Mouse (Mus musculus) MEL (cell line): ENCODE measurements at regions not wholly inside any gene's neighbourhood (a gene's known extent, or its start where the extent isn't known, plus 50 kb on each side); places are given as distances from the start of the nearest gene placed in this dataset.

Source experiments
- DNase-seq: peaks from one replicate; pipeline ENCODE4 v3.0.0; 2011; ENCODE audit warnings: low read depth, low spot score
- H3K27ac ChIP-seq: 2 replicates; pipeline ENCODE4 v1.5.1; 2012; ENCODE audit warnings: low read depth, mild to moderate bottlenecking, control low read depth, low read length, moderate library complexity; ENCODE audit not compliant: control insufficient read depth
- H3K27me3 ChIP-seq, 2 experiments: fragments of 150-350 bp in 1 of 2; sonication (generic) in 1 of 2; 2 replicates each; pipeline ENCODE4 v1.6.1; 2012; ENCODE audit warnings: low read length in 2 of 2, mild to moderate bottlenecking in 2 of 2, improper control_type of control experiment in 1 of 2, moderate library complexity in 1 of 2; ENCODE audit not compliant: insufficient read depth in 2 of 2, control insufficient read depth in 1 of 2
- H3K36me3 ChIP-seq, 2 experiments: 2 replicates each; pipeline ENCODE4 v1.6.1; 2012 to 2014; ENCODE audit warnings: low read length in 2 of 2, improper control_type of control experiment in 1 of 2, inconsistent platforms in 1 of 2, mild to moderate bottlenecking in 1 of 2; ENCODE audit not compliant: insufficient read depth in 2 of 2, control insufficient read depth in 1 of 2
- H3K4me1 ChIP-seq, 2 experiments: fragments of 150-350 bp in 1 of 2; sonication (generic) in 1 of 2; 2 replicates each; pipeline ENCODE4 v1.6.1; 2012; ENCODE audit warnings: low read length in 2 of 2, improper control_type of control experiment in 1 of 2, mild to moderate bottlenecking in 1 of 2; ENCODE audit not compliant: insufficient read depth in 2 of 2, control insufficient read depth in 1 of 2
- H3K4me3 ChIP-seq, 2 experiments: fragments of 150-350 bp in 1 of 2; sonication (generic) in 1 of 2; 2 replicates each; pipeline ENCODE4 v1.5.1; 2012; ENCODE audit warnings: low read depth in 2 of 2, low read length in 2 of 2, mild to moderate bottlenecking in 2 of 2, moderate library complexity in 2 of 2, control low read depth in 1 of 2, improper control_type of control experiment in 1 of 2; ENCODE audit not compliant: control insufficient read depth in 1 of 2, insufficient read depth in 1 of 2
- H3K79me2 ChIP-seq: 2 replicates; pipeline ENCODE4 v1.6.1; 2012; ENCODE audit warnings: mild to moderate bottlenecking, low read length, moderate library complexity; ENCODE audit not compliant: control insufficient read depth, poor library complexity, insufficient read depth
- H3K9ac ChIP-seq: 2 replicates; pipeline ENCODE4 v1.6.1; 2012; ENCODE audit warnings: low read depth, mild to moderate bottlenecking, control low read depth, low read length, moderate library complexity; ENCODE audit not compliant: control insufficient read depth, poor library complexity, severe bottlenecking
- H3K9me3 ChIP-seq: fragments of 150-350 bp; sonication (generic); replicated peaks from 2 replicates; pipeline ENCODE4 v1.6.1; 2012; ENCODE audit warnings: mild to moderate bottlenecking, low read length, improper control_type of control experiment, moderate library complexity; ENCODE audit not compliant: insufficient read depth
- BHLHE40 ChIP-seq: IDR thresholded peaks from 2 replicates; pipeline ENCODE4 v1.6.1; 2012; ENCODE audit warnings: low read depth, mild to moderate bottlenecking, inconsistent platforms, low read length, improper control_type of control experiment, borderline replicate concordance
- CHD2 ChIP-seq: IDR thresholded peaks from 2 replicates; pipeline ENCODE4 v1.6.1; 2011; ENCODE audit warnings: low read length, improper control_type of control experiment
- CTCF ChIP-seq, 3 experiments: IDR thresholded peaks in 2 of 3; conservative IDR thresholded peaks in 1 of 3; 2 replicates each; pipeline ENCODE4 v1.5.1; 2011 to 2012; ENCODE audit warnings: low read length in 3 of 3, low read depth in 2 of 3, mild to moderate bottlenecking in 2 of 3, improper control_type of control experiment in 1 of 3, inconsistent platforms in 1 of 3, mixed read lengths in 1 of 3, moderate library complexity in 1 of 3; ENCODE audit not compliant: control insufficient read depth in 1 of 3, insufficient read depth in 1 of 3, poor library complexity in 1 of 3, severe bottlenecking in 1 of 3
- E2F4 ChIP-seq: IDR thresholded peaks from 2 replicates; pipeline ENCODE4 v1.6.1; 2011; ENCODE audit warnings: low read depth, low read length, improper control_type of control experiment, borderline replicate concordance
- GABPA ChIP-seq: IDR thresholded peaks from 2 replicates; pipeline ENCODE4 v1.6.1; 2012; ENCODE audit warnings: low read depth, mild to moderate bottlenecking, inconsistent platforms, low read length, improper control_type of control experiment, moderate library complexity
- GATA1 ChIP-seq: IDR thresholded peaks from 2 replicates; pipeline ENCODE4 v1.6.1; 2011; ENCODE audit warnings: low read depth, low read length, improper control_type of control experiment
- JUND ChIP-seq: IDR thresholded peaks from 2 replicates; pipeline ENCODE4 v1.6.1; 2011; ENCODE audit warnings: low read depth, mild to moderate bottlenecking, improper control_type of control experiment, low read length
- MAFK ChIP-seq: IDR thresholded peaks from 2 replicates; pipeline ENCODE4 v1.6.1; 2011; ENCODE audit warnings: low read depth, mild to moderate bottlenecking, low read length, improper control_type of control experiment, borderline replicate concordance
- MAX ChIP-seq: IDR thresholded peaks from 2 replicates; pipeline ENCODE4 v1.6.1; 2011; ENCODE audit warnings: low read length, improper control_type of control experiment
- MAZ ChIP-seq: IDR thresholded peaks from 2 replicates; pipeline ENCODE4 v1.6.1; 2012; ENCODE audit warnings: low read depth, mild to moderate bottlenecking, inconsistent platforms, low read length, improper control_type of control experiment
- MEF2A ChIP-seq: IDR thresholded peaks from 2 replicates; pipeline ENCODE4 v1.6.1; 2014; ENCODE audit warnings: low read depth, mild to moderate bottlenecking, inconsistent platforms, low read length, improper control_type of control experiment; ENCODE audit not compliant: poor library complexity, insufficient replicate concordance, severe bottlenecking; ENCODE audit errors: extremely low read depth
- MYB ChIP-seq: IDR thresholded peaks from 2 replicates; pipeline ENCODE4 v1.6.1; 2011; ENCODE audit warnings: mild to moderate bottlenecking, low read depth, low read length, improper control_type of control experiment
- NRF1 ChIP-seq: IDR thresholded peaks from 2 replicates; pipeline ENCODE4 v1.6.1; 2014; ENCODE audit warnings: low read depth, mild to moderate bottlenecking, inconsistent platforms, low read length, improper control_type of control experiment, moderate library complexity; ENCODE audit not compliant: poor library complexity, insufficient read depth, severe bottlenecking
- POLR2A ChIP-seq, 2 experiments: IDR thresholded peaks; 2 replicates each; pipeline ENCODE4 v1.6.1; 2011 to 2012; ENCODE audit warnings: low read length in 2 of 2, mild to moderate bottlenecking in 2 of 2, control low read depth in 1 of 2, improper control_type of control experiment in 1 of 2, low read depth in 1 of 2, moderate library complexity in 1 of 2; ENCODE audit not compliant: control insufficient read depth in 1 of 2, insufficient read depth in 1 of 2, poor library complexity in 1 of 2
- POLR2AphosphoS2 ChIP-seq: IDR thresholded peaks from 2 replicates; pipeline ENCODE4 v1.6.1; 2011; ENCODE audit warnings: low read length, improper control_type of control experiment
- RCOR1 ChIP-seq: IDR thresholded peaks from 2 replicates; pipeline ENCODE4 v1.6.1; 2012; ENCODE audit warnings: low read depth, mild to moderate bottlenecking, inconsistent platforms, low read length, improper control_type of control experiment
- SIN3A ChIP-seq: IDR thresholded peaks from 2 replicates; pipeline ENCODE4 v1.6.1; 2012; ENCODE audit warnings: low read length, improper control_type of control experiment, inconsistent platforms
- TAL1 ChIP-seq: IDR thresholded peaks from 2 replicates; pipeline ENCODE4 v1.6.1; 2012; ENCODE audit warnings: mild to moderate bottlenecking, inconsistent platforms, low read length, moderate library complexity, mixed read lengths
- USF1 ChIP-seq: IDR thresholded peaks from 2 replicates; pipeline ENCODE4 v1.6.1; 2014; ENCODE audit warnings: low read depth, mild to moderate bottlenecking, inconsistent platforms, low read length, improper control_type of control experiment, moderate library complexity
- USF2 ChIP-seq, 2 experiments: IDR thresholded peaks; 2 replicates each; pipeline ENCODE4 v1.6.1; 2011 to 2012; ENCODE audit warnings: improper control_type of control experiment in 2 of 2, low read length in 2 of 2, borderline replicate concordance in 1 of 2, inconsistent platforms in 1 of 2, low read depth in 1 of 2, mild to moderate bottlenecking in 1 of 2; ENCODE audit not compliant: insufficient read depth in 1 of 2
- ZKSCAN1 ChIP-seq: IDR thresholded peaks from 2 replicates; pipeline ENCODE4 v1.6.1; 2012; ENCODE audit warnings: low read depth, mild to moderate bottlenecking, inconsistent platforms, low read length, improper control_type of control experiment, moderate library complexity
- ZMIZ1 ChIP-seq: IDR thresholded peaks from 2 replicates; pipeline ENCODE4 v1.6.1; 2012; ENCODE audit warnings: low read depth, mild to moderate bottlenecking, inconsistent platforms, low read length, improper control_type of control experiment, moderate library complexity
- ZNF384 ChIP-seq: IDR thresholded peaks from 2 replicates; pipeline ENCODE4 v1.6.1; 2012; ENCODE audit warnings: low read depth, mild to moderate bottlenecking, inconsistent platforms, low read length, improper control_type of control experiment

- no peaks in the 10 kb centered on the region for H3K9me3 ChIP-seq
- no peak overlapping the region for H3K4me3 ChIP-seq
- H3K27ac ChIP-seq: no peak overlapping the region
- H3K79me2 ChIP-seq: no peaks in the 10 kb centered on the region
- no peaks in the 10 kb centered on the region for H3K4me1 ChIP-seq
- H3K9ac ChIP-seq: no peak overlapping the region
- no peaks in the 10 kb centered on the region for H3K27me3 ChIP-seq
- no peak for DNase-seq
- TF ChIP-seq ZKSCAN1 (no peak), TAL1 (no peak), MAZ (no peak), GABPA (no peak), ZNF384 (no peak)
- TF ChIP-seq, all 39 proteins: peak for 0
- no peaks in the 10 kb centered on the region for H3K36me3 ChIP-seq
These were observed 1142.0 kb downstream of the A830018L16Rik start for GRCm38 (mm10) chr1:12555859-12556258.

- no peak overlapping the region for H3K4me3 ChIP-seq
- no peak for DNase-seq
- no peaks in the 10 kb centered on the region for H3K36me3 ChIP-seq
- no peaks in the 10 kb centered on the region for H3K4me1 ChIP-seq
- no peaks in the 10 kb centered on the region for H3K79me2 ChIP-seq
- TF ChIP-seq CHD2: no peak
- TF ChIP-seq USF2 (IDR thresholded peaks at IDR 0.05; ENCODE audit: borderline replicate concordance in 1 of 2, insufficient read depth in 1 of 2, low read depth in 1 of 2, low read length in 2 of 2): no peak
- TF ChIP-seq POLR2A (IDR thresholded peaks at IDR 0.05; ENCODE audit: control insufficient read depth in 1 of 2, insufficient read depth in 1 of 2, low read depth in 1 of 2, low read length in 2 of 2, poor library complexity in 1 of 2): no peak
- TF ChIP-seq JUND: no peak
- no peak for TF ChIP-seq SIN3A
- no peak for TF ChIP-seq USF1
- TF ChIP-seq E2F4: no peak
- TF ChIP-seq NRF1: no peak
- no peak for TF ChIP-seq GATA1
- no peak for TF ChIP-seq RCOR1
- no peak for TF ChIP-seq ZKSCAN1
- no peak for TF ChIP-seq MEF2A
- no peak for TF ChIP-seq MAX
- TF ChIP-seq POLR2AphosphoS2: no peak
- TF ChIP-seq CTCF (IDR thresholded peaks at IDR 0.05 in 2 of 3, conservative IDR thresholded peaks at IDR 0.05 in 1 of 3; ENCODE audit: control insufficient read depth in 1 of 3, insufficient read depth in 1 of 3, low read depth in 2 of 3, low read length in 3 of 3, poor library complexity in 1 of 3, severe bottlenecking in 1 of 3): no peak
- no peak for TF ChIP-seq MAZ
- TF ChIP-seq MYB: no peak
- no peak for TF ChIP-seq MAFK
- no peak for TF ChIP-seq BHLHE40
- TF ChIP-seq ZMIZ1: no peak
- no peaks in the 10 kb centered on the region for H3K9me3 ChIP-seq
- H3K27me3 ChIP-seq: no peaks in the 10 kb centered on the region
- H3K27ac ChIP-seq: no peak overlapping the region
- H3K9ac ChIP-seq: no peak overlapping the region
These were observed 1158.0 kb downstream of the A830018L16Rik start for GRCm38 (mm10) chr1:12571755-12572358.
